Mouse (Mus musculus) erythroblast, embryonic 14.5 days (primary cell): ENCODE measurements around the gene Pde4d. TPM values are rescaled to one million over a fixed set of nuclear protein-coding genes. Genes with fewer than 3 reads are reported as not detected.

Experiments used
- H3K27me3 ChIP-seq: 2 replicates; pipeline ENCODE4 v1.6.1; 2012; ENCODE audit warnings: inconsistent platforms; ENCODE audit not compliant: control insufficient read depth
- H3K36me3 ChIP-seq: 2 replicates; pipeline ENCODE4 v1.6.1; 2012; ENCODE audit warnings: mild to moderate bottlenecking, inconsistent platforms; ENCODE audit not compliant: control insufficient read depth
- H3K4me1 ChIP-seq: 2 replicates; pipeline ENCODE4 v1.6.1; 2012; ENCODE audit warnings: inconsistent platforms; ENCODE audit not compliant: control insufficient read depth
- H3K4me3 ChIP-seq: replicated peaks from 2 replicates; pipeline ENCODE3; 2012; ENCODE audit warnings: moderate library complexity, mild to moderate bottlenecking, inconsistent platforms
- H3K9me3 ChIP-seq: 2 replicates; pipeline ENCODE4 v1.6.1; 2012; ENCODE audit warnings: low read length, inconsistent platforms, mixed read lengths; ENCODE audit not compliant: control insufficient read depth
- GATA1 ChIP-seq: IDR thresholded peaks from 2 replicates; pipeline ENCODE4 v1.6.1; 2012; ENCODE audit warnings: low read length, inconsistent platforms, mixed read lengths
- TAL1 ChIP-seq: IDR thresholded peaks from 3 replicates; pipeline ENCODE4 v1.6.1; 2012; ENCODE audit warnings: low read length, inconsistent platforms, mixed read lengths
- polyA plus RNA-seq: library from polyadenylated mRNA; stranded (reverse); fragments of >175 nt; gene quantifications from 2 replicates; pipeline ENCODE4 v1.2.3, GENCODE M21; 2012

The Pde4d gene
- polyA plus RNA-seq, 1 experiment: 0.23 TPM

- Histone ChIP-seq H3K9me3 (no peaks in the 10 kb centered on the region), H3K4me1 (no peaks in the 10 kb centered on the region), H3K36me3 (no peaks in the 10 kb centered on the region), H3K27me3 (no peaks in the 10 kb centered on the region), H3K4me3 (no peak overlapping the region)
- TF ChIP-seq TAL1 (no peak), GATA1 (no peak)
These were observed 1119.7 kb downstream of the Pde4d start for GRCm38 (mm10) chr13:109569491-109569890.

- no peaks in the 10 kb centered on the region for H3K36me3 ChIP-seq
- no peaks in the 10 kb centered on the region for H3K9me3 ChIP-seq
- no peaks in the 10 kb centered on the region for H3K27me3 ChIP-seq
- no peaks in the 10 kb centered on the region for H3K4me1 ChIP-seq
- H3K4me3 ChIP-seq: no peak overlapping the region
- no peak for TF ChIP-seq TAL1
- TF ChIP-seq GATA1: no peak
These were observed 1127.0 kb downstream of the Pde4d start for GRCm38 (mm10) chr13:109576725-109577124.

GRCm38 (mm10) chr13:109577454-109577853, 1127.7 kb downstream of the Pde4d start:
- no peaks in the 10 kb centered on the region for H3K9me3 ChIP-seq
- H3K4me3 ChIP-seq: no peak overlapping the region
- TF ChIP-seq GATA1: no peak
- TF ChIP-seq TAL1: no peak
- no peaks in the 10 kb centered on the region for H3K36me3 ChIP-seq
- H3K27me3 ChIP-seq: no peaks in the 10 kb centered on the region
- no peaks in the 10 kb centered on the region for H3K4me1 ChIP-seq

GRCm38 (mm10) chr13:109577901-109578300, 1128.2 kb downstream of the Pde4d start:
- Histone ChIP-seq H3K9me3 (no peaks in the 10 kb centered on the region), H3K4me3 (no peak overlapping the region), H3K27me3 (no peaks in the 10 kb centered on the region), H3K4me1 (no peaks in the 10 kb centered on the region), H3K36me3 (no peaks in the 10 kb centered on the region)
- TF ChIP-seq TAL1 (no peak), GATA1 (no peak)

DNA sequence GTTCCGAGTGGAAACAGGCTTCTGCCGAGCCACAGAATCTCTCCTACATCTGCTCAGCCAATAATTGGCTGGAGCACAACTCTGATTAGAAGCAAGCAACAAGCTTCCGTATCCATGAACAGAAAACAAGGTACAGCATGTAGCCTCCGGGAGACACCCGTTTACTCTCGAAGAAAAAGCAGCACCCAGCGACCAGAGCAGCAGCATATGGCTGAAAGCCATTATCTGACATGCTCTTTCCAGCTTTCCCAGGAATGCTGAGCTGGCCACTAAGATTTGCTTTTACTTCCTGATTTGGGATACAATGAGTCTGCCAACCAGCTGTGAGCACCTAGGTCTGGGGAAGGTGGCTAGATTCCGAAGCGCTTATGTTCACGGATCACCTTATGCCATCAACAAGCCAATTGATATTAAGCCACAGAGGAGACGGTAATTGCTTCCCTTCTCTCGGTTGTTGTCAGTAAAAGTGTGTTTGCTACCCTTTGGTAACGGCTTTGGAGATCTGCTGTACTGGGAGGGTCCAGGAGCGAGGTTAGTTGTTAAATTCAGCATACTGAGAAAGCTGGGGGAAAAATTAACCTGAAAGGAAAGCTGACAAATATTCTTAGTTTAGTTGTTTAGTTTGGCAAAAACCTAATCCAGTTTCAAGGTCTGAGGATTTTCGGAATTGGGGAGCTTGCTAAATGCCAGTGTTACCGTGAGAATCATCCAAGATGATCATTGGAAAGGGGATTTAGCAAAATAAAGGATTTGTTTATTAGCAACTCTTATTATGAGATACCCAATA, 1131.7 kb downstream of the Pde4d start:
- Histone ChIP-seq H3K4me3 (no peak overlapping the region), H3K9me3 (no peaks in the 10 kb centered on the region), H3K27me3 (no peaks in the 10 kb centered on the region), H3K4me1 (no peaks in the 10 kb centered on the region), H3K36me3 (no peaks in the 10 kb centered on the region)
- TF ChIP-seq TAL1 (no peak), GATA1 (no peak)

GRCm38 (mm10) chr13:109590048-109590447, 1140.3 kb downstream of the Pde4d start:
- H3K4me1 ChIP-seq: no peaks in the 10 kb centered on the region
- H3K9me3 ChIP-seq: no peaks in the 10 kb centered on the region
- TF ChIP-seq GATA1: no peak
- no peak for TF ChIP-seq TAL1
- H3K4me3 ChIP-seq: no peak overlapping the region
- H3K27me3 ChIP-seq: no peaks in the 10 kb centered on the region
- H3K36me3 ChIP-seq: no peaks in the 10 kb centered on the region

- TF ChIP-seq TAL1 (no peak), GATA1 (no peak)
- H3K4me1 ChIP-seq: no peaks in the 10 kb centered on the region
- no peaks in the 10 kb centered on the region for H3K9me3 ChIP-seq
- H3K27me3 ChIP-seq: no peaks in the 10 kb centered on the region
- H3K36me3 ChIP-seq: no peaks in the 10 kb centered on the region
- H3K4me3 ChIP-seq: no peak overlapping the region
These were observed 1142.5 kb downstream of the Pde4d start for GRCm38 (mm10) chr13:109592192-109592797.

DNA sequence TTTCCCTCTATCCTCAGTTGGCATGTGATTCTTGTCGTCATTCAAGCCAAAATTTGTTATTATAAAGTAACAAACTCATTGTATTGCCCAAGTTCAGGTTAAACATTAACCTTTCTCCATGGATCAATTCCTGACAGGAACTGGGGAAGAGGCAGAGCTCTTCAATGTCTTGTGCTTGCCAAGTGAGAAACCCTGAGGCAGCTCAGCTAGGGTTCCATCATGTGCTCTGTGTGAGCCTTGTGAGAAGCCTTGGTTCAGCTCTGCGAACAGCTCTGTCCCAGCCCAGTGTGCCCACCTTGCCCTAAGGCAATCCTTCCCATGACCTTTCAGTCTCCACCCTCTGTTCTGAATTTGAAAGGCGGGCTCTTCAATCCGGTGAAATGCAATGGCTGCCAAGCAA, 1150.0 kb downstream of the Pde4d start:
- H3K27me3 ChIP-seq: no peaks in the 10 kb centered on the region

DNA sequence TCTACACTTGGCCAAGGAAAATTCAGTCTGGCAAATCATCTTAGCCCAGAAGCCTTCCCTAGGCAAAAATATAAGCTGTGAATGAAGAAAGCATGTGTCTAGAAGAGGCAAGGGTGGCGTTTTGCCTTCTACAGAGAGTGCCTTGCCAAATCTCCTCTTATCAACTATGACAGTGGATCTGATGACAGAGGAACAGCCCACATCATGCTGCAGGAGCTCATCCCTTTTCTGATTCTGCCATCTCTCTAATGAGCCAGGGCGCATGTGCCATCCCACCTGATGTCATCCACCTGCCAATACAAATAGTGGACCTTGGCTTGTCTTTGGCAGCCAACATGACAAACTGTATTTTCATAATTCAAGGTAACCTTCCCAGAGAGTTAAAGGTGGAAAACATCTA, 1154.3 kb downstream of the Pde4d start:
- Histone ChIP-seq H3K4me1 (no peaks in the 10 kb centered on the region), H3K36me3 (no peaks in the 10 kb centered on the region), H3K27me3 (no peaks in the 10 kb centered on the region), H3K4me3 (no peak overlapping the region), H3K9me3 (no peaks in the 10 kb centered on the region)
- TF ChIP-seq GATA1: no peak
- no peak for TF ChIP-seq TAL1

More for the DNA sequence above, 1150.0 kb downstream of the Pde4d start:
- TF ChIP-seq TAL1 (no peak), GATA1 (no peak)
- Histone ChIP-seq H3K36me3 (no peaks in the 10 kb centered on the region), H3K4me1 (no peaks in the 10 kb centered on the region), H3K9me3 (no peaks in the 10 kb centered on the region), H3K4me3 (no peak overlapping the region)
